Mouse (Mus musculus) megakaryocyte-erythroid progenitor cell, adult 5-6 weeks (primary cell): ENCODE data around the gene Gm45837. TPM values are rescaled to one million over a fixed set of nuclear protein-coding genes. Genes with fewer than 3 reads are reported as not detected.

Source experiments
- total RNA-seq, 2 experiments: library from RNA; stranded (forward) in 1 of 2; stranded (reverse) in 1 of 2; fragments of 200-1000, 215-1000 nt in 1 of 2; fragments of >200 nt in 1 of 2; fragmentation: Nextera tagmentation in 1 of 2; gene quantifications; 2 replicates each; pipeline ENCODE4 v1.2.3; 2014 to 2017

The Gm45837 gene
- total RNA-seq, 2 experiments from 2014 or later = not detected

Other genes with a start within 250 kb of the Gm45837 start
- 6.1 and 15.3 TPM in 2 replicates for gene Atg16l2, start 108.6 kb upstream of the Gm45837 start, total RNA-seq (2014; fragmentation: Nextera tagmentation)
- gene Atg16l2, start 108.6 kb upstream of the Gm45837 start, total RNA-seq (2017) = 0.70 and 1.6 TPM in 2 replicates
- 257 and 310 TPM in 2 replicates for gene Stard10, start 93.8 kb upstream of the Gm45837 start, total RNA-seq (2014; fragmentation: Nextera tagmentation)
- gene Stard10, start 93.8 kb upstream of the Gm45837 start, total RNA-seq (2017) = 103 and 198 TPM in 2 replicates
- 68.9 and 88.4 TPM in 2 replicates for gene Arap1, start 62.8 kb upstream of the Gm45837 start, total RNA-seq (2014; fragmentation: Nextera tagmentation)
- gene Arap1, start 62.8 kb upstream of the Gm45837 start, total RNA-seq (2017) = 20.1 and 31.0 TPM in 2 replicates
- 4.7 and 19.4 TPM in 2 replicates for gene Pde2a, start 10.8 kb downstream of the Gm45837 start, total RNA-seq (2014; fragmentation: Nextera tagmentation)
- gene Pde2a, start 10.8 kb downstream of the Gm45837 start, total RNA-seq (2017) = 4.5 and 6.0 TPM in 2 replicates
- 1.4 and 3.7 TPM in 2 replicates for gene Art2b, start 174.7 kb downstream of the Gm45837 start, total RNA-seq (2014; fragmentation: Nextera tagmentation)
- gene Art2b, start 174.7 kb downstream of the Gm45837 start, total RNA-seq (2017) = 0.84 and 2.7 TPM in 2 replicates